Mouse (Mus musculus) heart, adult 2 months (tissue): ENCODE measurements around the gene Stim1.

Source experiments
- CTCF ChIP-seq: fragments of 200-600 bp; IDR thresholded peaks from 2 replicates; pipeline ENCODE4 v1.8.1; 2022; ENCODE audit warnings: antibody characterized with exemption, mild to moderate bottlenecking, moderate library complexity
- EP300 ChIP-seq: fragments of 200-500 bp; IDR thresholded peaks from 2 replicates; pipeline ENCODE4 v1.6.1; 2011; ENCODE audit warnings: low read depth, low read length, control low read depth; ENCODE audit not compliant: insufficient read depth
- POLR2A ChIP-seq: fragments of 200-500 bp; IDR thresholded peaks from 2 replicates; pipeline ENCODE4 v1.6.1; 2011; ENCODE audit warnings: mild to moderate bottlenecking, low read depth, low read length, control low read depth; ENCODE audit not compliant: insufficient read depth

DNA sequence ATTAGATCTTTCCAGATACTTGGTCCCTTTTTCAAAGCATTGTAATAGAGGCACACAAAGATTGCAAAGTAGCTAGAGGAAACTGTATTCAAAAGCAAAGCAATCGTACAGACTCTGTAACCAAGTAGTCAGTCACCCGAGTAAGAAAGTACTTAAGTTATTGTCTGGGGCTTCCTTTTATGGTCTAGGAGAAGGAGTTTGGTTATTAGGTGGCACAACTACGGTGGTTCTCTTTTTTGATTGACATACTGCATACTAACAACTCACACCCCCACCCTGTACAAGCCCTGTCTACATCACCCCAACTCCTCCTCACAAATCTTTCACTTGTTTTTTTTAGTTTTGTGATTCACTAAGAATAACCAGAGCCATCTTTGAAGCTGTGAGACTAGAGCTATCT lies 79.7 kb downstream of the Stim1 start:
- TF ChIP-seq POLR2A (no peak), CTCF (no peak), EP300 (no peak)
